Mouse (Mus musculus): ENCODE measurements around the gene Pgbd5. TPM values are rescaled to one million over a fixed set of nuclear protein-coding genes. Genes with fewer than 3 reads are reported as not detected.

The Pgbd5 gene
- polyA plus RNA-seq, 1 experiment, result not detected

- H3K4me3 ChIP-seq (replicated peaks; ENCODE audit: control insufficient read depth, low read depth, low read length), result no peak overlapping the region
- WGBS, result 71% methylated on average over 11 of the region's 12 CpGs
- H3K27ac ChIP-seq (ENCODE audit: control insufficient read depth, insufficient read depth, low read depth, low read length, poor library complexity), result no peak overlapping the region
- TF ChIP-seq POLR2A (IDR thresholded peaks at IDR 0.05; ENCODE audit: borderline replicate concordance, control insufficient read depth, low read depth, low read length), result no peak
- no peak for TF ChIP-seq CTCF (IDR thresholded peaks at IDR 0.05; ENCODE audit: control insufficient read depth, insufficient read depth, low read length)
- H3K4me1 ChIP-seq (ENCODE audit: control insufficient read depth, insufficient read depth, low read length), result no peaks in the 10 kb centered on the region
Measured at GRCm38 (mm10) chr8:124404471-124405260, 34.8 kb downstream of the Pgbd5 start.

- H3K4me1 ChIP-seq (ENCODE audit: control insufficient read depth, insufficient read depth, low read length), result no peaks in the 10 kb centered on the region
- no peak overlapping the region for H3K27ac ChIP-seq (ENCODE audit: control insufficient read depth, insufficient read depth, low read depth, low read length, poor library complexity)
- 42% methylated on average over 3 of the region's 3 CpGs for WGBS
- TF ChIP-seq POLR2A (IDR thresholded peaks at IDR 0.05; ENCODE audit: borderline replicate concordance, control insufficient read depth, low read depth, low read length), result no peak
- TF ChIP-seq CTCF (IDR thresholded peaks at IDR 0.05; ENCODE audit: control insufficient read depth, insufficient read depth, low read length), result no peak
- H3K4me3 ChIP-seq (replicated peaks; ENCODE audit: control insufficient read depth, low read depth, low read length), result no peak overlapping the region
Measured at GRCm38 (mm10) chr8:124403876-124404275, 35.6 kb downstream of the Pgbd5 start.

- WGBS, result 81% methylated on average over 11 of the region's 11 CpGs
- no peak overlapping the region for H3K27ac ChIP-seq (ENCODE audit: control insufficient read depth, insufficient read depth, low read depth, low read length, poor library complexity)
- no peak for TF ChIP-seq POLR2A (IDR thresholded peaks at IDR 0.05; ENCODE audit: borderline replicate concordance, control insufficient read depth, low read depth, low read length)
- no peak for TF ChIP-seq CTCF (IDR thresholded peaks at IDR 0.05; ENCODE audit: control insufficient read depth, insufficient read depth, low read length)
- H3K4me3 ChIP-seq (replicated peaks; ENCODE audit: control insufficient read depth, low read depth, low read length), result no peak overlapping the region
- no peaks in the 10 kb centered on the region for H3K4me1 ChIP-seq (ENCODE audit: control insufficient read depth, insufficient read depth, low read length)
Measured at GRCm38 (mm10) chr8:124399403-124399861, 40.0 kb downstream of the Pgbd5 start.

- Histone ChIP-seq H3K27ac (ENCODE audit: control insufficient read depth, insufficient read depth, low read depth, low read length, poor library complexity) (no peak overlapping the region), H3K4me1 (ENCODE audit: control insufficient read depth, insufficient read depth, low read length) (no peaks in the 10 kb centered on the region), H3K4me3 (replicated peaks; ENCODE audit: control insufficient read depth, low read depth, low read length) (no peak overlapping the region)
- peak; percentile 51 for TF ChIP-seq CTCF (IDR thresholded peaks at IDR 0.05; ENCODE audit: control insufficient read depth, insufficient read depth, low read length)
- no peak for TF ChIP-seq POLR2A (IDR thresholded peaks at IDR 0.05; ENCODE audit: borderline replicate concordance, control insufficient read depth, low read depth, low read length)
- 30% methylated on average over 12 of the region's 12 CpGs for WGBS
Measured at GRCm38 (mm10) chr8:124398843-124399402, 40.5 kb downstream of the Pgbd5 start.

GRCm38 (mm10) chr8:124397321-124398065 is 42.0 kb downstream of the Pgbd5 start:
- 77% methylated on average over 11 of the region's 11 CpGs for WGBS
- Histone ChIP-seq H3K27ac (ENCODE audit: control insufficient read depth, insufficient read depth, low read depth, low read length, poor library complexity) (no peak overlapping the region), H3K4me1 (ENCODE audit: control insufficient read depth, insufficient read depth, low read length) (no peaks in the 10 kb centered on the region), H3K4me3 (replicated peaks; ENCODE audit: control insufficient read depth, low read depth, low read length) (no peak overlapping the region)
- TF ChIP-seq CTCF (IDR thresholded peaks at IDR 0.05; ENCODE audit: control insufficient read depth, insufficient read depth, low read length), result no peak
- TF ChIP-seq POLR2A (IDR thresholded peaks at IDR 0.05; ENCODE audit: borderline replicate concordance, control insufficient read depth, low read depth, low read length), result no peak

GRCm38 (mm10) chr8:124396531-124396930 is 42.9 kb downstream of the Pgbd5 start:
- H3K4me1 ChIP-seq (ENCODE audit: control insufficient read depth, insufficient read depth, low read length), result no peaks in the 10 kb centered on the region
- H3K27ac ChIP-seq (ENCODE audit: control insufficient read depth, insufficient read depth, low read depth, low read length, poor library complexity), result no peak overlapping the region
- TF ChIP-seq POLR2A (IDR thresholded peaks at IDR 0.05; ENCODE audit: borderline replicate concordance, control insufficient read depth, low read depth, low read length) (no peak), CTCF (IDR thresholded peaks at IDR 0.05; ENCODE audit: control insufficient read depth, insufficient read depth, low read length) (no peak)
- H3K4me3 ChIP-seq (replicated peaks; ENCODE audit: control insufficient read depth, low read depth, low read length), result no peak overlapping the region
- WGBS, result 72% methylated on average over 2 of the region's 2 CpGs

- H3K4me3 ChIP-seq (replicated peaks; ENCODE audit: control insufficient read depth, low read depth, low read length), result no peak overlapping the region
- no peaks in the 10 kb centered on the region for H3K4me1 ChIP-seq (ENCODE audit: control insufficient read depth, insufficient read depth, low read length)
- WGBS, result 71% methylated on average over 7 of the region's 7 CpGs
- H3K27ac ChIP-seq (ENCODE audit: control insufficient read depth, insufficient read depth, low read depth, low read length, poor library complexity), result no peak overlapping the region
- TF ChIP-seq CTCF (IDR thresholded peaks at IDR 0.05; ENCODE audit: control insufficient read depth, insufficient read depth, low read length) (no peak), POLR2A (IDR thresholded peaks at IDR 0.05; ENCODE audit: borderline replicate concordance, control insufficient read depth, low read depth, low read length) (no peak)
Measured at GRCm38 (mm10) chr8:124395392-124395791, 44.1 kb downstream of the Pgbd5 start.

GRCm38 (mm10) chr8:124394951-124395350 is 44.5 kb downstream of the Pgbd5 start:
- TF ChIP-seq POLR2A (IDR thresholded peaks at IDR 0.05; ENCODE audit: borderline replicate concordance, control insufficient read depth, low read depth, low read length) (no peak), CTCF (IDR thresholded peaks at IDR 0.05; ENCODE audit: control insufficient read depth, insufficient read depth, low read length) (no peak)
- WGBS, result 84% methylated on average over 7 of the region's 7 CpGs
- Histone ChIP-seq H3K4me1 (ENCODE audit: control insufficient read depth, insufficient read depth, low read length) (no peaks in the 10 kb centered on the region), H3K4me3 (replicated peaks; ENCODE audit: control insufficient read depth, low read depth, low read length) (no peak overlapping the region), H3K27ac (ENCODE audit: control insufficient read depth, insufficient read depth, low read depth, low read length, poor library complexity) (no peak overlapping the region)
